Mouse (Mus musculus): ENCODE measurements around the gene Sost. TPM values are rescaled to one million over a fixed set of nuclear protein-coding genes. Genes with fewer than 3 reads are reported as not detected.
A peak's percentile ranks its signal among the peaks of the same experiment; 100 is the strongest.

Gene Sost
- polyA plus RNA-seq, 1 experiment, result not detected

- no peak overlapping the region for H3K27ac ChIP-seq (ENCODE audit: insufficient read depth, low read depth, low read length)
- H3K4me1 ChIP-seq (ENCODE audit: control insufficient read depth, insufficient read depth, low read length), result no peaks in the 10 kb centered on the region
- TF ChIP-seq POLR2A (IDR thresholded peaks at IDR 0.05; ENCODE audit: borderline replicate concordance, low read depth, low read length), result no peak
- peak; percentile 56 for TF ChIP-seq CTCF (IDR thresholded peaks at IDR 0.05; ENCODE audit: low read depth, low read length)
- no peak overlapping the region for H3K4me3 ChIP-seq (ENCODE audit: insufficient read depth, low read length)
Observed at GRCm38 (mm10) chr11:101928030-101928762, 38.6 kb downstream of the Sost start.

- no peak overlapping the region for H3K4me3 ChIP-seq (ENCODE audit: insufficient read depth, low read length)
- no peaks in the 10 kb centered on the region for H3K4me1 ChIP-seq (ENCODE audit: control insufficient read depth, insufficient read depth, low read length)
- TF ChIP-seq CTCF (IDR thresholded peaks at IDR 0.05; ENCODE audit: low read depth, low read length) (no peak), POLR2A (IDR thresholded peaks at IDR 0.05; ENCODE audit: borderline replicate concordance, low read depth, low read length) (no peak)
- H3K27ac ChIP-seq (ENCODE audit: insufficient read depth, low read depth, low read length), result no peak overlapping the region
Observed at GRCm38 (mm10) chr11:101926951-101927589, 39.7 kb downstream of the Sost start.

- no peak for TF ChIP-seq CTCF (IDR thresholded peaks at IDR 0.05; ENCODE audit: low read depth, low read length)
- TF ChIP-seq POLR2A (IDR thresholded peaks at IDR 0.05; ENCODE audit: borderline replicate concordance, low read depth, low read length), result no peak
- no peak overlapping the region for H3K4me3 ChIP-seq (ENCODE audit: insufficient read depth, low read length)
- H3K4me1 ChIP-seq (ENCODE audit: control insufficient read depth, insufficient read depth, low read length), result no peaks in the 10 kb centered on the region
- H3K27ac ChIP-seq (ENCODE audit: insufficient read depth, low read depth, low read length), result no peak overlapping the region
Observed at GRCm38 (mm10) chr11:101925636-101926035, 41.2 kb downstream of the Sost start.

- no peak for TF ChIP-seq POLR2A (IDR thresholded peaks at IDR 0.05; ENCODE audit: borderline replicate concordance, low read depth, low read length)
- no peak for TF ChIP-seq CTCF (IDR thresholded peaks at IDR 0.05; ENCODE audit: low read depth, low read length)
- no peak overlapping the region for H3K27ac ChIP-seq (ENCODE audit: insufficient read depth, low read depth, low read length)
- H3K4me1 ChIP-seq (ENCODE audit: control insufficient read depth, insufficient read depth, low read length), result no peaks in the 10 kb centered on the region
- no peak overlapping the region for H3K4me3 ChIP-seq (ENCODE audit: insufficient read depth, low read length)
Observed at GRCm38 (mm10) chr11:101924441-101924976, 42.3 kb downstream of the Sost start.

- no peak overlapping the region for H3K27ac ChIP-seq (ENCODE audit: insufficient read depth, low read depth, low read length)
- no peak for TF ChIP-seq POLR2A (IDR thresholded peaks at IDR 0.05; ENCODE audit: borderline replicate concordance, low read depth, low read length)
- no peak for TF ChIP-seq CTCF (IDR thresholded peaks at IDR 0.05; ENCODE audit: low read depth, low read length)
- H3K4me1 ChIP-seq (ENCODE audit: control insufficient read depth, insufficient read depth, low read length), result no peaks in the 10 kb centered on the region
- H3K4me3 ChIP-seq (ENCODE audit: insufficient read depth, low read length), result no peak overlapping the region
Observed at GRCm38 (mm10) chr11:101923988-101924387, 42.8 kb downstream of the Sost start.

GRCm38 (mm10) chr11:101921361-101921952 lies 45.4 kb downstream of the Sost start:
- Histone ChIP-seq H3K27ac (ENCODE audit: insufficient read depth, low read depth, low read length) (no peak overlapping the region), H3K4me1 (ENCODE audit: control insufficient read depth, insufficient read depth, low read length) (no peaks in the 10 kb centered on the region), H3K4me3 (ENCODE audit: insufficient read depth, low read length) (no peak overlapping the region)
- TF ChIP-seq POLR2A (IDR thresholded peaks at IDR 0.05; ENCODE audit: borderline replicate concordance, low read depth, low read length), result no peak
- no peak for TF ChIP-seq CTCF (IDR thresholded peaks at IDR 0.05; ENCODE audit: low read depth, low read length)

- Histone ChIP-seq H3K27ac (ENCODE audit: insufficient read depth, low read depth, low read length) (no peak overlapping the region), H3K4me1 (ENCODE audit: control insufficient read depth, insufficient read depth, low read length) (no peaks in the 10 kb centered on the region), H3K4me3 (ENCODE audit: insufficient read depth, low read length) (no peak overlapping the region)
- no peak for TF ChIP-seq POLR2A (IDR thresholded peaks at IDR 0.05; ENCODE audit: borderline replicate concordance, low read depth, low read length)
- TF ChIP-seq CTCF (IDR thresholded peaks at IDR 0.05; ENCODE audit: low read depth, low read length), result peak; percentile 64
Observed at GRCm38 (mm10) chr11:101919660-101920059, 47.2 kb downstream of the Sost start.

- H3K27ac ChIP-seq (ENCODE audit: insufficient read depth, low read depth, low read length), result no peak overlapping the region
- no peaks in the 10 kb centered on the region for H3K4me1 ChIP-seq (ENCODE audit: control insufficient read depth, insufficient read depth, low read length)
- TF ChIP-seq CTCF (IDR thresholded peaks at IDR 0.05; ENCODE audit: low read depth, low read length) (no peak), POLR2A (IDR thresholded peaks at IDR 0.05; ENCODE audit: borderline replicate concordance, low read depth, low read length) (no peak)
- no peak overlapping the region for H3K4me3 ChIP-seq (ENCODE audit: insufficient read depth, low read length)
Observed at GRCm38 (mm10) chr11:101918609-101919008, 48.2 kb downstream of the Sost start.

GRCm38 (mm10) chr11:101916772-101917171 lies 50.0 kb downstream of the Sost start:
- TF ChIP-seq POLR2A (IDR thresholded peaks at IDR 0.05; ENCODE audit: borderline replicate concordance, low read depth, low read length) (no peak), CTCF (IDR thresholded peaks at IDR 0.05; ENCODE audit: low read depth, low read length) (no peak)
- no peaks in the 10 kb centered on the region for H3K4me1 ChIP-seq (ENCODE audit: control insufficient read depth, insufficient read depth, low read length)
- H3K4me3 ChIP-seq (ENCODE audit: insufficient read depth, low read length), result no peak overlapping the region
- H3K27ac ChIP-seq (ENCODE audit: insufficient read depth, low read depth, low read length), result no peak overlapping the region

GRCm38 (mm10) chr11:101913591-101913990 lies 53.2 kb downstream of the Sost start:
- Histone ChIP-seq H3K27ac (ENCODE audit: insufficient read depth, low read depth, low read length) (no peak overlapping the region), H3K4me1 (ENCODE audit: control insufficient read depth, insufficient read depth, low read length) (no peaks in the 10 kb centered on the region), H3K4me3 (ENCODE audit: insufficient read depth, low read length) (no peak overlapping the region)
- TF ChIP-seq CTCF (IDR thresholded peaks at IDR 0.05; ENCODE audit: low read depth, low read length) (no peak), POLR2A (IDR thresholded peaks at IDR 0.05; ENCODE audit: borderline replicate concordance, low read depth, low read length) (no peak)

Other genes with a start within 250 kb of the Sost start
- gene Dhx8, start 234.1 kb downstream of the Sost start, polyA plus RNA-seq (2012; ENCODE audit: insufficient read depth, insufficient read length, missing spikeins), result 22.3 and 24.4 TPM in 2 replicates
- 1.1 TPM in 1 of 2 replicates, not detected in the other for gene Etv4, start 181.6 kb downstream of the Sost start, polyA plus RNA-seq (2012; ENCODE audit: insufficient read depth, insufficient read length, missing spikeins)
- gene Meox1, start 72.6 kb downstream of the Sost start, polyA plus RNA-seq (2012; ENCODE audit: insufficient read depth, insufficient read length, missing spikeins), result not detected in 2 replicates
- not detected in 2 replicates for gene Cfap97d1, start 17.3 kb upstream of the Sost start, polyA plus RNA-seq (2012; ENCODE audit: insufficient read depth, insufficient read length, missing spikeins)
- gene Dusp3, start 20.0 kb upstream of the Sost start, polyA plus RNA-seq (2012; ENCODE audit: insufficient read depth, insufficient read length, missing spikeins), result 79.3 and 80.4 TPM in 2 replicates
- 0.31 TPM in 1 of 2 replicates, not detected in the other for gene Mpp3, start 61.4 kb upstream of the Sost start, polyA plus RNA-seq (2012; ENCODE audit: insufficient read depth, insufficient read length, missing spikeins)
- 5.1 and 6.4 TPM in 2 replicates for gene Cd300lg, start 74.5 kb upstream of the Sost start, polyA plus RNA-seq (2012; ENCODE audit: insufficient read depth, insufficient read length, missing spikeins)
- not detected in 2 replicates for gene Mpp2, start 121.5 kb upstream of the Sost start, polyA plus RNA-seq (2012; ENCODE audit: insufficient read depth, insufficient read length, missing spikeins)
- not detected in 2 replicates for gene Ppy, start 134.3 kb upstream of the Sost start, polyA plus RNA-seq (2012; ENCODE audit: insufficient read depth, insufficient read length, missing spikeins)
- gene Pyy, start 140.8 kb upstream of the Sost start, polyA plus RNA-seq (2012; ENCODE audit: insufficient read depth, insufficient read length, missing spikeins), result not detected in 2 replicates
- gene Nags, start 178.5 kb upstream of the Sost start, polyA plus RNA-seq (2012; ENCODE audit: insufficient read depth, insufficient read length, missing spikeins), result not detected in 2 replicates
- 10.0 and 10.4 TPM in 2 replicates for gene Tmem101, start 189.4 kb upstream of the Sost start, polyA plus RNA-seq (2012; ENCODE audit: insufficient read depth, insufficient read length, missing spikeins)
- 43.3 and 47.7 TPM in 2 replicates for gene Lsm12, start 218.3 kb upstream of the Sost start, polyA plus RNA-seq (2012; ENCODE audit: insufficient read depth, insufficient read length, missing spikeins)
- 20.1 and 28.3 TPM in 2 replicates for gene G6pc3, start 222.6 kb upstream of the Sost start, polyA plus RNA-seq (2012; ENCODE audit: insufficient read depth, insufficient read length, missing spikeins)

All from bone marrow macrophage, adult 2 months (primary cell).